ENCODE assay signal across 18 mouse cellular contexts in the genomic region with DNA sequence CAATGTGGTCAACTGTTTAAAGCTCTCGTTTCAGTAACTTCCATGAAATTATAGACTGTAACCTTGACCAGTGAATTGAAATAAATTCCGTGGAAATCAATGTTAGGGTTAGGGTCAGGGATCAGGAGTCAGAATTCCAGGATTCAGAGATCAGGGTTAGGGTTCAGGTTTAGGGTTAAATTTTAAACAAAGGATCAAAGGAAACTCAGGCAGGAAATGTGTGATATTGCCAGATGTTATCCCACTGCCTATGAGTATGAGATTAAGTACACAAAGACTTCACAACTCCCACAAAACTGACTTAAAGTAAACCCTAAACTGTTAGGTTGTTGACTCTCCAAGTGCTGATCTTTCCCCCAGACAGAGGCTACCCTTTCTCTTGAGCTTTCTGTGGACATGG. TPM values are rescaled to one million over a fixed set of nuclear protein-coding genes. Genes with fewer than 3 reads are reported as not detected.
"Had no signal": no experiment of that assay in that cellular context is flagged by ENCODE, and none has a peak within 500 bp of the region (broad histone marks: within the 10 kb centered on the region; RNA-seq: fewer than 3 reads in every experiment).

No protein-coding gene starts in this region.

- H3K27ac ChIP-seq: lung, embryonic 15.5 days; macrophage; midbrain, embryonic 13.5 days; midbrain, embryonic 15.5 days; neural tube, embryonic 12.5 days; stomach, embryonic 15.5 days; stomach, postnatal 0 days had no signal

- H3K27me3 ChIP-seq: lung, embryonic 15.5 days; megakaryocyte, embryonic 14.5 days; midbrain, embryonic 13.5 days; midbrain, embryonic 15.5 days; neural tube, embryonic 12.5 days; stomach, embryonic 15.5 days had no signal

- ATAC-seq: lung, postnatal 0 days; midbrain, embryonic 13.5 days; midbrain, embryonic 15.5 days had no signal

- H3K36me3 ChIP-seq: lung, embryonic 15.5 days; midbrain, embryonic 13.5 days; midbrain, embryonic 15.5 days; neural tube, embryonic 12.5 days; stomach, embryonic 15.5 days had no signal

- DNase-seq: lung, adult 2 months; lung, postnatal 14 days; lung, postnatal 36 days; right cerebral cortex, postnatal 14 days; thymus, adult 2 months; thymus, postnatal 25 days; thymus, postnatal 4 days had no signal

- H3K4me2 ChIP-seq: lung, embryonic 15.5 days; midbrain, embryonic 11.5 days; midbrain, embryonic 13.5 days; midbrain, embryonic 15.5 days; neural tube, embryonic 12.5 days; stomach, embryonic 15.5 days had no signal

- H3K9ac ChIP-seq: lung, embryonic 15.5 days; midbrain, embryonic 13.5 days; midbrain, embryonic 15.5 days; neural tube, embryonic 12.5 days; stomach, embryonic 15.5 days had no signal

- H3K9me3 ChIP-seq: lung, embryonic 15.5 days; megakaryocyte, embryonic 14.5 days; midbrain, embryonic 13.5 days; midbrain, embryonic 15.5 days; neural tube, embryonic 12.5 days; stomach, embryonic 15.5 days had no signal

- H3K4me1 ChIP-seq: lung, embryonic 15.5 days; megakaryocyte, embryonic 14.5 days; midbrain, embryonic 13.5 days; midbrain, embryonic 15.5 days; neural tube, embryonic 12.5 days; stomach, embryonic 15.5 days had no signal

- H3K4me3 ChIP-seq: lung, embryonic 15.5 days; megakaryocyte, embryonic 14.5 days; midbrain, embryonic 13.5 days; midbrain, embryonic 15.5 days; neural tube, embryonic 12.5 days; stomach, embryonic 15.5 days had no signal

RNA-seq across cellular contexts. Expression of gene Cr2, which starts 45.3 kb away (rescaled TPM):
- total RNA-seq: megakaryocyte progenitor cell, adult 5-6 weeks had no signal
- polyA plus RNA-seq: macrophage had no signal
